Mouse (Mus musculus) lung, postnatal 25 days (tissue): ENCODE data around the gene 4931428F04Rik.
A peak's percentile ranks its signal among the peaks of the same experiment; 100 is the strongest.
"Not testable (repeated sequence)": the region's sequence is repeated elsewhere in the genome, so short reads cannot be mapped to it uniquely, and the experiment has no call there.

Experiments used
- DNase-seq: peaks from one replicate; pipeline ENCODE4 v3.0.0; 2022; ENCODE audit warnings: low spot score

4931428F04Rik gene

DNA sequence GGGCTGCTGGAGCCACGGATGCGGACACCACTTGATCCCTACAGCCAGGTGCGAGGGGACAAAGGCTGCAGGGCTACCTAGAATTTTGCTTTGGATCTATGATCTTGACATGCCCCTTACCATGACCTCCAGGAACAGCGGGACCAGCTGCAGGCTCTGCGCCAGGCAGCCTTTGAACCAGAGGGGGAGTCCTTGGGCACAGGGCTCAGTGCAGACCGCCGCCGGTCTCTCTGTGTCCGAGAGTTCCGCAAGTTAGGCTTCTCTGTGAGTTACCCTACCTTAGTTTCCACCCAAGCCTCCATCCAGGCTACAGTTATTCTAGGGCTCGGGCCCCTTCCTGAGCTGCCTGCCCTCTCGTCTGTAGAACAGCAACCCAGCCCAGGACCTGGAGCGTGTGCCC lies 18.0 kb upstream of the 4931428F04Rik start:
- DNase-seq: no peak

DNA sequence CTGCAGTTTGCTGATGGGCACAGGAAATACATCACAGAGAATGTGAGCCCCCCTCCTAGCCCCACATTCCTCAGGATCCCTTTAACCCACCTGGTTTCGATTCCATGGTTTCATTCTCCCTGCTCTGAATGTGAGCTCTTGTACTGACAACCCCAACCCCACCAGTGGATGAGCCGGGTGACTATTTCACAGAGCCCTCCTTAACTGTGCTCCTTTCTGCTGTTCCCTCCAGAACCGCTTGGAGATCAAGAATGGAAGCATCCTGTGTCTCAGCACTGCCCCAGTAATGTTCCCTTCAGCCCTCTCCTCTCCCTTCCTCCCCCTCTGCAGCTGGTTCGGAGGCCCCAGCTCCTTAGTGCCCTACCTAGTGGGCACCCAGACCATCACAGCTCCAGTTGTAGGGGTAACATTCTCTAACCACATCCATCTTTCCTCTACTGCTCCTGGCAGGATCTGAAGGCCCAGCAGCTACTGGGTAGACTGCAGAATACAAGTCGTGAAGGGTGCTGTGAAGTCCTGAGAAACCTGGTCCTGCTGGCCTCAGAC lies 16.6 kb upstream of the 4931428F04Rik start:
- no peak for DNase-seq

DNA sequence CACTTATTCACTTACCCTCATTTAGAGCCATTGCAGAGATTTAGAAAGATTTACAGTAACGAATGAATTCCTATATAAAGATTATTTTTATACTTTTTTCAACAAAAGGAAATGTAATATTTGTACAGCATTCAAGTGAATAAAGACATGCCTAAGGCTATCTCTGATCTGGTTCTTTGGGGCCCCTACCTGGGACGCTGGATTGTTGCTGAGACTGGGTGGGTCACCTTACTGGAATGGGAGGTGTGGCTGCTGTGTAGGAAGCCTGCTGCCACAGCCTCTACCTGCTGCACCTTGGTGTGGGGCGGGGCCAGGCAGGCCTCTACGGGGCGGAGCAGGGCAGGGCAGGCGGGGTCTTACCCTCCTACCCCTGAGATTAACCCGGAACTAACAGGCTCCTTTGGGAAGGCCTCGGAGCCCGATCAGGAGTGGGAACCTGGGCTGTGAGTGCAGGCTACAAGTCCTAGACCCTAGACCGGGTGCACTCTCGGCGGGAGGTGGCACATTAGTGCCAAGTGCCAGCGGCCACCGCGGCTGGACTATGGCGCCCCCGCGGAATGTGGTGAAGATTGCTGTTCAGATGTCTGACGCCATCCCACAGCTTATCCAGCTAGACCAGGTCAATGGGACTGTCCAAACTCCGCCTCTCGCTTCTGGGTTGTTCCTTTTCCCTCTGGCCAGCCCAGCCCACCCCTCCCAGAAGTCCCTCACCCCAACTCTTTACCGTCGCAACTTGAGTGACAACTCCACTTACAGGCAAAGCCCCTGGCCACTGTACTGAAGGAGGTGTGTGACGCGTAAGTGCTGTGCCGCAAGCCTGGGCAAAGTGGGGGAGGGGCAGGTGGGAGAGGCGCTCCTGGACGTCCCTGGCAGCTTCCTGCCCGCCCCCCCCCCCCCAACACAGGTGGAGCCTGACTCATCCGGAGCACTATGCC lies 15.8 kb upstream of the 4931428F04Rik start, which contains the start of gene Elmo3:
TSS of gene Elmo3 (plus strand) at position 391 of the 935 bp plus-strand sequence.
- DNase-seq: peak; percentile 86

DNA sequence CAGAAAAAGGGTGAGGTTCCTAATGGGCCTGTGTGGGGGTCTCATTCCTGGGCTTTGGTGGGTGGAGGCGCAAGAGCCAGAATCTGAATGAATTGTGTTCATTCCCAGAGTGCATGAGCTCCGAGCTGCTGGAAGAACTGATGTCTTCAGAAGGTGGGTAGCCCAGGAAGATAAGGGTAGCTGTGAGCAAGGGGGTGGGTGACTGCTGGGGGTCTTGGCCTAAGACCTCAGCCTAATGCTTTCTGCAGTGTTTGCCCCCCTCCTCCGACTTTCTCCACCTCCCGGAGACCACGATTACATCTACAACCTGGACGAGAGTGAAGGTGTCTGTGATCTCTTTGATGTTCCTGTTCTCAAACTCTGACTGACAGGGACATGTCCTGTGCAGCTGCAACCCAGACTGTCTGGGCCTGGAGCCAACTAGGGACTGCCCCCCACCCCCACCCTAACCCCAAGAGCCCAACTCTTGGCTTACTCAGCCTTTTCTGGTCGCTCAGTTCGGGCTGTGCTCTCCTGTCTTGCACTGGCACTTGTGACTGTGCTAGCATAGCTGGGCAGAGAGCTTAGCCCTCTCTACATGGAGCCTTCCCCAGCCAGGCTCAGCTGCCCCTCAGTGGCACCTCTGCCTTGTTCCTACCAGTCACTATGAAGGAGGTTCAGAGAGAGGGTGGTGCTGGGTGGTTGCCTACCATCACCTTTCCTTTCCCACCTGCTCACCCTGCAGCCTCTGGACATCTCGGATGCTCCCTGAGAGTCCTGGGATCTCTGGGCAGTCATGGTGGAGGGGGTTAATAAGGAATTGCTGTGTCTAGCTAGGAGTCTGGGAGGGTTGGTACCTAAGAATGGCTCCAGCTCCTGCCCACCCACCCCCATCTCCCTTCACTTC lies 14.9 kb upstream of the 4931428F04Rik start:
- no peak for DNase-seq

DNA sequence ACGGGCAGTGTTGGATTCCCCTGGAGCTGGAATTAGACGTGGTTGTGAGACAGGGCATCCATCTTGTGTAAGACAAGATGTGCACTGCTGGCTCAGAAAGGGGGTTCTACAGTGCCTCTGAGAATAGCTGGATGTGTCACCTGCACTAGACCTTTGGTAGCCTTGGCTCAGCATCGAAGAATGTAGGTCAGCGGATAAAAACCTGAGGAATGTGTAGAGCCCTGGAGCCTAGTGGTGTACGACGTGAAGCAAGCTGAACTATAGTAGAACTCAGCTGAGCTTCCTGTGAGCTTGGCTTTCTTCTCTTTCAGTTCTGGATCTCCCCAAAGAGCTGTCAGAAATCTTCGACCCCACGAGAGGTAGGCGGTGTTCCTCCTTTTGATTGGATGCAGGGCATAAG lies 14.2 kb upstream of the 4931428F04Rik start:
- no peak for DNase-seq

DNA sequence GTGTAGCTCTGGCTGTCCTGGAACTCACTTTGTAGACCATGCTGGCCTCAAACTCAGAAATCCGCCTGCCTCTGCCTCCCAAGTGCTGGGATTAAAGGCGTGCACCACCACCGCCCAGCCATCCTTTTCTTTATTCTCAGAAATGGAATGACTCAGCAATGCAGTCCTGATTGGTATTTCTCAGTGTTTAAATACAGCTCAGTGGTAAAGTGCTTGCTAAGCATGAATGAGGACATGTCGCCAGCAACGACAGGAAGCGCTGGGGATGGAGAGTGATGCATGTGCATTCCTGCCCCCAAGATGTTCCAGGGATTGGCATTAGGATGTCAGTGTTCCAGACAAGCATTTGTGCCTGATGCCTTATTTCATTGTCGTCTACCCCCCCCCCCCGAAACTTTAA lies 13.7 kb upstream of the 4931428F04Rik start:
- no peak for DNase-seq

DNA sequence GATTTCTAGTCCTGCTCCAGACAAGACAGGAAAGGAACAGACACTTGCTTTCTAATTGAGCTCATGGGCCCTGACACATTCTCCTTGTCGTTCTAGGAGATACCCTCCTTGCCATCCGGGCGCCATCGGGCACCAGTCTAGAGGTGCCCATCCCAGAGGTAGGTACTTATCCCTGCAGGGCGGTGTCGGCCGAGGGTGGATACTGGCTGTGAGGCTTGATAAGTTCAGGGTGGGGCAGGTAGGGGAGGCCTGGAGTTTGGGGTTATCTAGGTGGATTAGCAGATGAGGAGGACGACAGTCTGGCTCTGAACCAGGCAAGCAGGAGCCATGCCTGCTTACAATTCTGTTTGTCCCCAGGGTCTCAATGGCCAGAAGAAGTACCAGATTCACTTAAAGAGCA lies 10.3 kb upstream of the 4931428F04Rik start:
- DNase-seq: no peak

DNA sequence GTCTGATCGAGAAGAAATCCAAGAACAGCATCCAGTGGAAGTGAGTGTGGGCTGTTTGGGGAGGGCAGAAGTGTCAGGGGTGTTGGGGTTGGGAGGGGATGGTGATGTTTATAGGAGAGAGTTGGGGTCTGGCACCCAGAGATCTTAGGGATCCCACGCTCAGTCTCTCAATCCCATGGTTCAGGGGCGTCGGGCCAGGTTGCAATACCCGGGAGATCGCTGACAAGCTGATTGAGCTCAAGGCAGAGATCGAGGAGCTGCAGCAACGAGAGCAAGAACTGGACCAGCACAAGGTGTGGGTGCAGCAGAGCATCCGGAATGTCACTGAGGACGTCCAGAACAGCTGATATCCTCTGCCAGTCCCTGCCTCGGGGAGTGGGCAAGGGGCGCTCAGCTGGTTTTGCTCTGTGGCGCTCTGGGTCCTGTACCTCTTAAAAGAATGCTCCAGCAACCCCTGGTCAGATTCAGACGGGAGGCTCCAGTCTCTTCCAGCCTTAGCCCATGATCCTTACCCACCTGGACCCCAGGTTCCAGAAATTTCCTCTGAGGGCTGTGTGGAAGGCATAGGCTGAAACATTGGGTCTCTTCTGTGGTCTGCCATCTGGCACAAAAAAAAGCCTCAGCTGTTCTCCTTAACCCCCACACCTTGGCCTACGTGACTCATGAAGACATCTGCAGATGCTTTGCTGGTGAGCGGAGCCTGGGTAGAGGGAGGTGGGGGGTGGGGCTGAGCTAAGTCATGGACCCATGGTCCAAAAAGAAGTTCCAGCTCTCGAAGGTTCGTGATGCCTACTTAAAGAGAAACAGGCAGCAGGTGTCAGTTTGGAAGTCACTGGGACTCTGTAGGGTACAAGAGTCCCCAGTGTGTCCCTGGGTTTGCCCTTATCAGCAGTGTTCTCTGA lies 8.9 kb upstream of the 4931428F04Rik start:
- no peak for DNase-seq

DNA sequence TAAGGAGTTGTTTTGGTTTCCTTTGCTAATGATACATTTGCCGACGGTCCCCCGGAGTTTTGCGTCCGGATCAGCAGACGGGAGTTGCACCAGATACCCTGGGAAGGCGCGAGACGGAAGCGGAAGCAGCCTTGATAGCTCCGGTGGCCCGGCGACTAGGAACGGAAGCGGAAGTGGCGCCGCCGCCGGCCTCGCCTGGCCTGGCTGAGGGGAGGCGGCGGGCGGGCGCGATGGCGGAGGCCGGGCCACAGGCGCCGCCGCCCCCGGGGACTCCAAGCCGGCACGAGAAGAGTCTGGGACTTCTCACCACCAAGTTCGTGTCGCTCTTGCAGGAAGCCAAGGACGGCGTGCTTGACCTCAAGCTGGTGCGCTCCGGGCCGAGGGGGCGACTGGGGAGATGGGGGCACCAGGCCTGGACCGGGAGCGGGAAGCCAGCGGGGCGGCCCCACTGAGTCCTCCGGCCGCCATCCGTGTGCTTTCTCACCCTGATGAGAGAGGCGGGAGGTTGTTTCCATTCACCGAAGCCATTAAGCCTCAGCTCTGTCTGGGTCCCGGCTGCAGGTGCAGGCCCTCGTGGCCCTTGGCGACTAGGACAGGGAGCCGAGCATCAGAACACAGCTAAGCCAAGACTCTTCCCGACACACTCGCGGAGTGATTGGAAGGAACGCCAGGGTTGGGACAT lies 8.0 kb upstream of the 4931428F04Rik start, which contains the start of gene E2f4:
TSS of gene E2f4 (plus strand) at position 153 of the 682 bp plus-strand sequence.
- DNase-seq: peak; percentile 95

DNA sequence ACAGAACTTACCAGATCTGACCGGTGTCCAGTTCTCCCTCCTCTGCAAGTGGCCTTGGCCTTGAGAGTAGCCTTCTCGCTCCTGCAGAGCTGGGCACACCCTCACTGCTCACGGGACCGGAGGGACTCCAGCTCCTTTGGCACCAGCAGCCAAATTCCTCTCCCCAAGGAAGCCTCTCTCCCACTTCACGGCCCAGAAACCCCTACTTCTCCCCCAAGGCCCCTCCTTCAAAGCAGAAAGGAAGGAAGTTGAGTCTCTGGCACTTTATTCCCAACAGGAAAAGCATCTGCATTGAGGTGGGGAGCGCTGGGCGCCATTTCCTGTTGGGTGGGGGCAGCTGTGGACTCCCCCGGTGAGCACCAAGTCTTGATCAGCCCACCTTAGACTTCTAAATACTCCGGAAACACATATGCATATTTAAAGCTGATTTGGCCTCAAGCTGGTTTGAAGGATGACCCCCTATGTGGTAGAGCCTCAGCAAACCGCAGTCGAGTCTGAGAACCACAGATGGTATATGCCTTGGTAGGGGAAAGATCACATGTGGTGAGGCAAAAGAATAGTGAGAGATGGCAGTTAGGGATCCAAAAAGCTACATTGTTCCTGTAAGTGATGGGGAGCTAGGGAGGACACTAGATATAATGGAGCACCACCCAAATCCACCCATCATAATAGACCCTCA lies 6.4 kb upstream of the 4931428F04Rik start, which contains the start of gene Exoc3l:
TSS of gene Exoc3l (minus strand) at position 207 of the 679 bp plus-strand sequence.
- peak; percentile 48 for DNase-seq

DNA sequence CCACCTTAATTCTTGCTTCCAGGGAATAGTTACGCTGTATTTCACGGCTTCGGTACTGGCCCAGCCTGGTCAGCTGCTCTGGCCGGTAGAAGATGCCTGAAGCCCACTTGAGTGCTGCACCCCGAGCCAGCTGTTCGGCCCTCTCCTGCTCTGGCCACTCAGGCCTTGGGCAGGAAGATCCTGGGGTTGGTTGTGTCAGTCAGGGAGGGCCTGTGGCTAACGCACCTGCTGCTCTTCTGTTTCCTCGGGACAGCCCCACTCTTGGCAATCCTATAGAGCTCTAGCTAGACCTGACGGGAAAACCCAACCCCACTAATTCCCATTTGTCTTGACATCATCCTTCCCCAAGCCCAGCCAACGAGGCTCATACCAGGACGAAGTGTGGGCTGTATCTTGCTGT lies 5.6 kb upstream of the 4931428F04Rik start:
- no peak for DNase-seq

DNA sequence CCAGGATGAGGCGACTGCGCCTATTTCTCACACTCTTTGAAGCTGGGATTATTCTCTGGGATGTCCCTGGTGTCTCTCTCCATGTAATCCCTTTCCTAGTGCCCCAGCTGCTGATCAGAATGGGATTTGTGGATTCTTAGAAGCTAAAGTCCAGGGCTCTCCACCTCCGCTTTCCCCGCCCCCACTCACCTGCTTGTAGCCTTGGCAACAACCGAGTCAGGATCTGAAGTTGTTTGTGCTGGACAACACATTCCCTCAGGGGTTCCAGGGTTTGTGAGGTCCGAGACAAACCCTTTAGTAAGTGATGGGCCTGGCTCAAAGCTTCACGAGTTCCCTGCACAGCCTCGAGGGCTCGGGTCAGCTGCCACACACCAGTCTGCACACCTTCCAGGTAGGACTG lies 5.1 kb upstream of the 4931428F04Rik start:
- DNase-seq: no peak

DNA sequence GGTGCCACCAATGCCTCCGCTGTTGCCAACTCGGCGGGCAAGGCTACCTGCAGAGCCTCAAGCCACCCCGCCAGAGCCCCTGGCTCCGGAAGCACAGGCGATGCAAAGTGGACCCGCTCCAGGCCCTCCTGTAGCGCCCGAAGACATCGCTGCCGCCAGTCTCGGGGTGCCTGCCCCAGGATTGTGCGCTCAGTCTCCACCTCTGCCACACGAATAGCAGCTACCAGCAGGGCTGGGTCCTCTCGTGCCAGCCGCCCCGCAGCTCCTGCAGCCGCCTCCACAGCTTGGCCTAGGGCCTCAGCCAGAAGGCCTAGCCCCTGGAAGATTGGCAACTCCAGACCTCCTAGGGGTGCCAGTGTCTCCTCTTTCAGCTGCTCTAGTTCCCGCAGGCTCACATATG lies 3.7 kb upstream of the 4931428F04Rik start:
- no peak for DNase-seq

DNA sequence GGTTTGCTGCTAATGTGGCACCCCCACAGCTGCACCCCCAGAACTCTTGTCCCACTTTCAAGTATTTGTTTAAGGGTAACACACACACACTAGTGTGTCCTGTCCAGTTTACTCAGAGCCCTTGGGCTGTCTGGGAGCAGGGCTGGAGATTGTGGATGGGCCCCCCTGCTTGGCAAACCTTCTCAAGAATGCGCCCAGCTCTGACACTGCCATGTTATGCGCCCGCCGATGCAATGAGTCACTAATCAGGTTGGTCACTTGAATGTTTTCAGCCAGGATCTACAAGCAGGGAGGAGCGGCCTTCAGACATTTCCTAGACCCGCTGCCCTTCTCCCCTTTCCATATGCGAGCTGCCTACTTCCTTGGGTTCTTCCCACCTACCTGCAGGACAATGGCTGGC lies 2.8 kb upstream of the 4931428F04Rik start:
- DNase-seq: no peak

DNA sequence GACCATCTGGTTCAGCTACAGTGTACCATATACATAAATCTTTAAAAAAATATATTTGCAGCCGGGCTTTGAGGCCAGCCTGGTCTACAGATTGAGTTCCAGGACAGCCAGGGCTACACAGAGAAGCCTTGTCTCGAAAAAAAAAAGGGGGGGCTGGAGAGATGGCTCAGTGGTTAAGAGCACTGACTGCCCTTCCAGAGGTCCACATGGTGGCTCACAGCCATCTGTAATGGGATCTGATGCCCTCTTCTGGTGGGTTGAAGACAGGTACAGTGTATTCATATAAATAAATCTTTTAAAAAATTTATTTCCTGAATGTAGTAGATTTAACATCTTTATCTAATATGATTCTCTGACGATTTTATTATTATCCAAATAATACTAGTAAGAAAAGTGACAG lies 2.1 kb upstream of the 4931428F04Rik start:
- not testable (repeated sequence) for DNase-seq

DNA sequence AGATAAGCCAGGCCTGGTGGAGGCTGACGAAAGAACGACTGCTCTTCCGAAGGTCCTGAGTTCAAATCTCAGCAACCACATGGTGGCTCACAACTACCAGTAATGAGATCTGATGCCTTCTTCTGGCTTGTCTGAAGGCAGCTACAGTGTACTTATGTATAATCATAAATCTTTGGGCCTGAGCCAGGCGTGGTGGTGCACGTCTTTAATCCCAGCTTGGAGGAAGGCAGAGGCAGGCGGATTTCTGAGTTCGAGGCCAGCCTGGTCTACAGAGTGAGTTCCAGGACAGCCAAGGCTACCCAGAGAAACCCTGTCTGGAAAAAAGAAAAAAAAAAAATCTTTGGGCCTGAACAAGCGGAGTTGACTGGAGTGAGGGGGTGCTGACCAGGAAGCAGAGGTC lies 1.7 kb upstream of the 4931428F04Rik start:
- not testable (repeated sequence) for DNase-seq

DNA sequence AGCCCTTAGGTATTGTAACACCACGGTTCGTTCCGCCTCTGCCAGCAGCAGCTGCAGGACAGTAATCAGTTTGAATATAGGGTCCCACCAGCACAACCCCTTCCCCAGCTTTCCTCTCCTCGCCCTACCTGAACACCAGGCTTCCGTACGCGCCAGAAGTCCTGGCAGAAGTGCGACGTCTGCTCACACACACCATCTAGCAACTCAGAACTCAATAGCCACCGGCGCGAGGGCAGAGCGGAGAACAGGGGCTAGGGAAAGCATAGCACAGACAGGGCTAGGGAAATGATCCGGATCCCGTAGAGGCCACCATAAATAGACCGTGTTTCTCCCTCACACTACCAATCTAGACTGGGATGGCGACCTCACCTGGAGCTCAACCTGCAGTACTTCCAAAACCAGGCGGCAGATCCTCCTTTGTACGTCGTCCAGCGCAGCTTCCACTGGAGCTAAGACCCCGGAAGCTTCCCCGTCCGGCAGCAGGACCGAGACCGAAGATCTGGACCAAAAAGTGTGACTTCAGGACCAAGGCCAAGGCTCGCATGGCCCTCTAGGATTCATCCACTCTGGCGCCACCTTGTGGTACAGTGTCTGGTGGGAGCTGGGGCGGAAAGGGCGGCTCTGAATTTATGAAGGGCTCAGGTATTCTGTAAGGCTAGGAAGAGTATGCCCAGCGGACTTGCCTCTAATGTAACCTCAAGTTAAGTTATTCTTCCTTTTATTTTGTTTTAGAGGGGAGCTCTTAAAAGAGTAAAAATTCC lies 1.1 kb upstream of the 4931428F04Rik start:
- DNase-seq: peak; percentile 92

DNA sequence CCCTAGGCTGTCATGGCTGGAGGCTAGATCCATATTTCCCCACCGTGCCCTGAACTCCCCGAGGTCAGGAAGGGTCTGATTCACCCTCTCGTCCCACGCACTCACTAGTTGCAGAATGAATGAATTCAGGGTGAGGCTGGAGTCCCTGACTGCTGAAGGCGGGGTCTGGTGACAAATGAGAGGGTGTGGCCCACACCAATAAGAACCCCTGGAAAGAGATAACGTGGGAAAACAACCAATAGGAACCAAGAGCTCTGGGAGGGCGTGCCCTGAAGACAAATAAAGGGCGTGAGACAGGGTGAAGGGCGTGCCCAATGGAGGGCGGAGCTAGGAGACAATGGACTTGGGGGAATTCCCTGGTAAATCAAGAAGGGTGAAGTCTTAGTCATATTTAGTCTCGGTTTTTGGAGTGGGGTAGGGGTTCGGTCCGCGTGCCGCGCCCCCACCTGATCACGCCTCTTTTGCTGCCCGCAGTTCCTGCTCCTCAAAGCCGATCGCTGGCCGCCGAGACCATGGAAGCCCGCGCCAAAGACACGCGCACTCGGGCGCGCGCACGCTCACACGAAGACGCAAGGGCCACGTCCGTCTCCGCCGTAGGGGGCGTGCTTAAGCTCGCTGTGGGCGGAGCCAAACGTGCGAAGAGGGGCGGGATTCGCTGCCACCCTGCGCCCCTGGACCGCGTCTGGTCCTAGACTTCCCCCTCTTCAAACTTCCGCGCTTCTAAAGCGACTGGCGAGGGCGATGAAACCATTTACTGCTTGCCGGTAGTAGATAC lies 519 bp downstream of the 4931428F04Rik start:
- peak; percentile 93 for DNase-seq
